Mouse (Mus musculus) lung, embryonic 14.5 days (tissue): ENCODE measurements around the gene Cx3cr1. TPM values are rescaled to one million over a fixed set of nuclear protein-coding genes. Genes with fewer than 3 reads are reported as not detected.
A peak's percentile ranks its signal among the peaks of the same experiment; 100 is the strongest.

Experiments used
- ATAC-seq: fragments of 200-750 bp; cut with Nextera tagmentation; 2 replicates; pipeline ENCODE4 v1.8.0; 2017; ENCODE audit warnings: mild to moderate bottlenecking, moderate TSS enrichment, moderate library complexity; ENCODE audit not compliant: insufficient read depth
- DNase-seq: peaks from one replicate; pipeline ENCODE4 v3.0.0-alpha.2; 2015
- H3K27ac ChIP-seq: fragments of 300-500 bp; sonication (generic); 2 replicates; pipeline ENCODE4 v1.5.1; 2014; ENCODE audit warnings: low read depth, mild to moderate bottlenecking, moderate library complexity
- H3K27me3 ChIP-seq: fragments of 300-500 bp; sonication (generic); 2 replicates; pipeline ENCODE4 v1.6.1; 2014; ENCODE audit warnings: low read length, control low read depth; ENCODE audit not compliant: insufficient read depth
- H3K36me3 ChIP-seq: fragments of 300-500 bp; sonication (generic); 2 replicates; pipeline ENCODE4 v1.6.1; 2014; ENCODE audit warnings: control low read depth; ENCODE audit not compliant: insufficient read depth
- H3K4me1 ChIP-seq: fragments of 300-500 bp; sonication (generic); 2 replicates; pipeline ENCODE4 v1.6.1; 2014; ENCODE audit warnings: antibody characterized with exemption, control low read depth; ENCODE audit not compliant: insufficient read depth
- H3K4me2 ChIP-seq: fragments of 300-500 bp; sonication (generic); 2 replicates; pipeline ENCODE4 v1.6.1; 2014; ENCODE audit warnings: mild to moderate bottlenecking
- H3K4me3 ChIP-seq: fragments of 300-500 bp; sonication (generic); 2 replicates; pipeline ENCODE4 v1.5.1; 2014; ENCODE audit warnings: low read depth, low read length
- H3K9ac ChIP-seq: fragments of 300-500 bp; sonication (generic); 2 replicates; pipeline ENCODE4 v1.6.1; 2014
- H3K9me3 ChIP-seq: fragments of 300-500 bp; sonication (generic); 2 replicates; pipeline ENCODE4 v1.6.1; 2016; ENCODE audit warnings: low read depth, low read length, control low read depth
- CTCF ChIP-seq: IDR thresholded peaks from 2 replicates; pipeline ENCODE4 v1.5.1; 2016; ENCODE audit warnings: antibody characterized with exemption, low read depth
- WGBS: fragments of 180-500 bp; shearing (Covaris S2); extraction: QIAGEN DNeasy Blood & Tissue Kit; methylation state at CpG from one replicate; pipeline ENCODE4 v1.1.7; 2014; 5-methylcytosine and 5-hydroxymethylcytosine counted together
- polyA plus RNA-seq: library from polyadenylated mRNA; unstranded; fragments of >200 nt; fragmentation: Nextera tagmentation; extraction: Ambion mirVana; gene quantifications from 2 replicates; pipeline ENCODE4 v1.2.1, GENCODE M21; 2014

Gene Cx3cr1
- polyA plus RNA-seq, 1 experiment from 2014 or later = 9.7 TPM

DNA sequence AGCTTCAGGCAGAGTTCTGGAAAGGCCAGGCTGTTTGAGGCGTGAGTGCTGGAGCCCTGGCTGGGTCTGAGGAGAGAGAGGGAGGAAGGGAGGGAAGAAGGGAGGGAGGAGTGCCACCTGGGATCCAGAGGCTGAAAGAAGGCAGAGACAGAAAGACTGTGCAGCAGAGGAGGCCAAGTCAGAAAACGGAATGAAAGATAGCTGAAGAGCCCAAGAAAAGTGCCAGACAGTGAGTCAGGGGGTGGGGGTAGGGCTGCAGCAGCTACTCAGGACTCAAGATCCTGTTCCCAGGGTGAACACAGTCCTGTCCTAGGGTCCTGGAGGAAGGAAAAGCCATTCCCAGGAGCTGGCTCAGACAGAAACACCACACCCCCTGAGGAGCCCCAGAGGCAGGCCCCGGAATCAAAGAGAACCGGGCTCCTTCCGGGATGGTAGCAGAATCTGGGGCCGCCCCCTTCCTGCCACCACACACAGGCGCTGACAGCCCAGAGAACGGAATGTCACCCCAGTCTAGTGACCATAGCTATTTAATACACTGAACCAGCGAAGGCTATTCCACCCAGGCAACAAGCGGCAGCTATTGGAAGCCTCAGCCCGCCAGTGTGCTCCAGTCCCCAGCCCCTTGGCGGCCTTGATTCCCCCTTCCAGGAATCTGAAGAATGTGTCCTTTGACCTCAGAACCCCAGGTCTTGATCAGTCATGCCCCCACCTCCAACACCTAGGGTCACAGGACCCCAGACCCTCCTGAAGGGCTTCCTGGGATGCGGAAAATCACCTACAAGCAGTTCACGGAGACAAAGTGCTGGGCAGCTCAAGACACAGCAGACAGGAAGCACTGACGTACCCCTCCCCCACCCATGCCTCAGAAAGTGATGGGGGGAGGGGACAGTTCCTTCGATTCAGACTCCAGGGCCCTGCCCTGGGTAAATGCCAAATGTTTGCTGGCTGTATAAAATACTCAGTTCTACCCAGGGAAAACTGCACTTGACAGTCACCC lies 88.2 kb downstream of the Cx3cr1 start:
- WGBS = under 1% methylated on average over 16 of the region's 16 CpGs
- TF ChIP-seq CTCF = no peak
- Histone ChIP-seq H3K27me3 (no peaks in the 10 kb centered on the region), H3K4me2 (peak overlapping the region; percentile 98), H3K4me3 (peak overlapping the region; percentile 80), H3K9ac (peak overlapping the region; percentile 49), H3K36me3 (peaks cover 2% of the 10 kb centered on the region; the same call in 1 of the 2 replicates), H3K9me3 (no peaks in the 10 kb centered on the region), H3K27ac (peak overlapping the region; percentile 98), H3K4me1 (peaks cover 60% of the 10 kb centered on the region)
- ATAC-seq (peak; percentile 65), DNase-seq (peak; percentile 93)

DNA sequence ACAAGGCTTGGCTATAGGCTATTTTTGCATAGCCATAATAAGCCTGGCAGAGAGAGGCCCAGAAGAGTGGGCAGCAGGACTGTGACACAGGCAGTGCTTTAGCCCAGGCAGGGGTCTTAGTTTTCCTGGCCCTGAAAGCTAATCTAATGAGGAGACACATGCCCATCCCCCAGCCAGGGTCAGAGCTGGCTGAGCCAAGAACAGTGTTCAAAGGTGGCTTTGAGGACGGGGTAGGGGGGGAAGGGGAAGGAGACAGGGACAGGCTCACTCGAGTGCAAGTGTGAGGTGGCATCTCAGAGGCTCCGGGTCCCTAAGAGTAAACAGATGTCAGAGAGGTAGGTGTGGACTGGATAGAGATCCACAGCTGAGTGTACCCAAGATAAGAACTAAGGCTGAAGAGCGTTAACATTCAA lies 88.9 kb downstream of the Cx3cr1 start:
- no peak for TF ChIP-seq CTCF
- peak overlapping the region; percentile 80 for H3K4me3 ChIP-seq
- H3K36me3 ChIP-seq = peaks cover 3% of the 10 kb centered on the region; the same call in 1 of the 2 replicates
- peaks cover 59% of the 10 kb centered on the region for H3K4me1 ChIP-seq
- H3K27ac ChIP-seq = peak overlapping the region; percentile 98
- WGBS = 2% methylated on average over 4 of the region's 4 CpGs
- no peaks in the 10 kb centered on the region for H3K9me3 ChIP-seq
- peak overlapping the region; percentile 49; the same call in 1 of the 2 replicates for H3K9ac ChIP-seq
- H3K27me3 ChIP-seq = no peaks in the 10 kb centered on the region
- peak overlapping the region; percentile 98 for H3K4me2 ChIP-seq
- peak; percentile 13; the same call in 1 of the 2 replicates for ATAC-seq
- peak; percentile 55 for DNase-seq

- Histone ChIP-seq H3K4me1 (peaks cover 57% of the 10 kb centered on the region), H3K36me3 (peaks cover 8% of the 10 kb centered on the region; the same call in 1 of the 2 replicates), H3K27me3 (no peaks in the 10 kb centered on the region), H3K9me3 (no peaks in the 10 kb centered on the region), H3K27ac (no peak overlapping the region), H3K4me3 (no peak overlapping the region), H3K4me2 (no peak overlapping the region), H3K9ac (no peak overlapping the region)
- no peak for DNase-seq
- TF ChIP-seq CTCF = no peak
- no peak for ATAC-seq
- 46% methylated on average over 2 of the region's 2 CpGs for WGBS
Measured at GRCm38 (mm10) chr9:119979749-119980148, 89.9 kb downstream of the Cx3cr1 start.

DNA sequence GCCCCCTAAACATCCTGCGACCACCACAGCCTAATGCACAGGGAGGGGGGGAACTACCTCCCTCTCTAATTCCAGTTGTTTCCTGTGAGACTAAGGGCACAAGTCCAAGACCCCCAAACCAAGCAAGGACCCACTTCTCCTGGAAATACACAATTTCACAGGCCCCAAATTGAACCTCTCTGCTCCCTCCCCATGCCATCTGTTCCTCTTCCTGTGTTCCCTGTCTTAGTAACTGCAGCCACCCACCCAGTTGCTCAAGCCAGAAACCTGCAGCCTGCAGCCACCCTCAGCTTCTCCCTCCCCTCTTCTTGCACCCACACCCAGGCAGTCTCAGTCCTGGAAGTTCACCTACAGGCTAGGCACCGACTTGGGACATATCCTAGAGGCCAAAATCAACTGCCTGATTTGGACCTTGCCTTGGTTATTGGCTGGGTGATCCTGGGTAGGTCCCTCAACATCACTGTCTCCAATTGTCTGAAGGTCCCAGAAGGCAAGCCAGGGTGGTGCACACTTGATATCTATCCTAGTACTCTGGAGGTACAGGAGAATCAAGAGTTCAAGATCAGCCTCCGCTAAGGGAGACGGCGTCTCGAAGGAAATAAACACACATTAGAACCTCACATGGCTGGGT lies 90.8 kb downstream of the Cx3cr1 start:
- Histone ChIP-seq H3K9me3 (no peaks in the 10 kb centered on the region), H3K27ac (peak overlapping the region; percentile 8; the same call in 1 of the 2 replicates), H3K4me2 (0 out of 2 replicates have a peak overlapping the region, but pooled peaks have one; percentile 13), H3K4me3 (no peak overlapping the region), H3K9ac (no peak overlapping the region), H3K4me1 (peaks cover 54% of the 10 kb centered on the region), H3K36me3 (peaks cover 12% of the 10 kb centered on the region), H3K27me3 (no peaks in the 10 kb centered on the region)
- 72% methylated on average over 6 of the region's 6 CpGs for WGBS
- DNase-seq (no peak), ATAC-seq (no peak)
- TF ChIP-seq CTCF = no peak

DNA sequence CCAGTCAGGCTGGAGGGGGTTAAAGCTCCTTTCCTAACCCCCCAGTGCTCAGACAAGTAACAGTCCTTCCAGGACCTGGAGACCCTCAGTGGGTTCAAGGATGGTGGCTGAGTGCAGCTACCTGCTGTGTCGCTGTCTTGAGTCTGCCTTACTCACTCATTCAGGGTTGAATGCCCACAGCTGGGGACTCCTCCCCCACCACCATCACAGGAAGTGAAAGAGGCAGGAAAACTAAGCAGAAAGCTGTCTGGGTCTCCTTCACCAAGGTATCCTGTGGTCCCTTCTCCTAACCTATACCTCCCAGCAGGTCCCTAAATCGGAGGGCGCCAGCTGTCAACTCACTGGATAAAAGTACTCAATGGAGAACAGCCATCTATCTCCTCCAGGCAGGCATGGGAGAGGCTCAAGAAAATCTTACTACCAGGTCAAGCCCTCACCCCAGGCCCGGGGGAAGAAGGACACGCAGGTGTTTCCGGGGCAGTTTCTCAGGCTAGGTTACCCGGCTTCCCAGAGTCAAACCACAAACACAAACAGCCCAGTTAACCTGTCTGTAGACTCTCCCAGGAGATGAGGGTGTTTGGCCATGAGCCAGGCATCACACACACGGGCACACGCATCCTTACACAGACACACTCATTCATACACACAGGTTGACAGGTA lies 91.4 kb downstream of the Cx3cr1 start:
- Histone ChIP-seq H3K27ac (peak overlapping the region; percentile 8; the same call in 1 of the 2 replicates), H3K4me1 (peaks cover 54% of the 10 kb centered on the region), H3K27me3 (no peaks in the 10 kb centered on the region), H3K9me3 (no peaks in the 10 kb centered on the region), H3K4me3 (no peak overlapping the region), H3K36me3 (peaks cover 18% of the 10 kb centered on the region), H3K4me2 (peak overlapping the region; percentile 13), H3K9ac (no peak overlapping the region)
- DNase-seq (no peak), ATAC-seq (no peak)
- 43% methylated on average over 9 of the region's 9 CpGs for WGBS
- no peak for TF ChIP-seq CTCF

- H3K4me2 ChIP-seq = peak overlapping the region; percentile 13
- peaks cover 25% of the 10 kb centered on the region for H3K36me3 ChIP-seq
- WGBS = 14% methylated on average over 5 of the region's 5 CpGs
- no peak overlapping the region for H3K4me3 ChIP-seq
- no peak for TF ChIP-seq CTCF
- no peak overlapping the region for H3K27ac ChIP-seq
- peaks cover 53% of the 10 kb centered on the region for H3K4me1 ChIP-seq
- no peaks in the 10 kb centered on the region for H3K27me3 ChIP-seq
- no peaks in the 10 kb centered on the region for H3K9me3 ChIP-seq
- DNase-seq (peak; percentile 69), ATAC-seq (no peak)
- no peak overlapping the region for H3K9ac ChIP-seq
Measured at GRCm38 (mm10) chr9:119977557-119978060, 92.1 kb downstream of the Cx3cr1 start.
